Mouse (Mus musculus): ENCODE measurements around the gene Chst12.
"Not testable (repeated sequence)": the region's sequence is repeated elsewhere in the genome, so short reads cannot be mapped to it uniquely, and the experiment has no call there.

Gene Chst12

GRCm38 (mm10) chr5:140505208-140505780, at the start of gene Chst12:
Gene Chst12 (plus strand): TSS chr5:140505550.
- peak; percentile 100 for DNase-seq (ENCODE audit: low spot score)

GRCm38 (mm10) chr5:140461476-140461875, 43.9 kb upstream of the Chst12 start:
- DNase-seq (ENCODE audit: low spot score): no peak

DNA sequence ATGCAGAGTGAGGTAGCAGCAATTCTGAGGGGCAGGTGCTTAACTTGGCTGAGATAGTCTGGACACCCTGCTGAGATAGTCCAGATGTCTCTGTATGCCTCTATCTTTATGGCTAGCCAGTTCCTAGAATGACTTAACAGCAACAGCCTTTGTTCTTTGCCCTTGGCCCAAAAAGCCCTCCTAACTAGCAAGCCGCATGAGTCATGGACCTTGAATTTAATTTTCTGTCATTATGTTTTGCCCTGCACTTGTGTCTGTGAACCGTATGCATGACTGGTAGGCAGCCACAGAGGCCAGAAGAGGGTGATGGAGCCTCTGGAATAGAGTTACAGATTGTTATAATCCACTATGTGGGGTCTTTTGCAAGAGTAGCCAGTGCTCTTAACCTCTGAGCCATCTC, 42.2 kb upstream of the Chst12 start:
- DNase-seq (ENCODE audit: low spot score): not testable (repeated sequence)

GRCm38 (mm10) chr5:140464943-140465342, 40.4 kb upstream of the Chst12 start:
- no peak for DNase-seq (ENCODE audit: low spot score)

DNA sequence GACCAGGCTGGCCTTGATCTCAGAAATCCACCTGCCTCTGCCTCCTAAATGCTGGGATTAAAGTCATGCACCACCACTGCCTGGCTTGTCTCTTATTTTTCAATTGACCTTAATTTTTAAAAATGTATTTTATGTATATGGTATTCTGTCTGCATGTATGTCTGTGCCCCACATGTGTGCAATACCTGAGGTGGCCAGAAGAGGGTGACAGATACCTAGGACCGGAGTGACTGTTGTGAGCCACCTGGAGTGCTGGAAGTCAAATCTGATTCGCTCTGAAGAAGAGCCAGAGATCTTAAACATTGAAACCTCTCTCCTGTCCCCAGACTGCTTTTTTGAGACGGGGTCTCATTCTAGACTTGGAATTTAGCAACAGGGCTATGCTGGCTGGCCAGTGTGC, 33.0 kb upstream of the Chst12 start:
- peak; percentile 26 for DNase-seq (ENCODE audit: low spot score)

DNA sequence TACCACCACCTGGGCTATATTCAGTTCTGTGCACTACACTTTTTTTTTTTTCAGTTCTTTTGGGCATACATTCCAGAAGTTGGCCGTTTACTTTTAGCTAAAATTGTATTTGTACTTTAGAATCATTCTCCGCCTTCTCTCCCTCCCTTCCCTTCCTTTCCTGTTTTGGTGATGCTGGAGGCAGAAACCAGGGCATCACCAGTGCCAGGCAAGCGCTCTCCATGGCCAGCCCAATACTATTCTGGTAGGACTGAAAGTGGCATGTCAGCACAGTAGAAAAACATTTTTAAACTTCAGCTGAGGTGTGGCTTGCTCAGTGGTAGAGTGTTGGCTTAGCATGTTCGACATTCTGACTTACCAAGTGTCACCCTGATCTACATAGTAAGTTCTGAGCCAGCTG, 23.9 kb upstream of the Chst12 start:
- DNase-seq (ENCODE audit: low spot score): no peak

DNA sequence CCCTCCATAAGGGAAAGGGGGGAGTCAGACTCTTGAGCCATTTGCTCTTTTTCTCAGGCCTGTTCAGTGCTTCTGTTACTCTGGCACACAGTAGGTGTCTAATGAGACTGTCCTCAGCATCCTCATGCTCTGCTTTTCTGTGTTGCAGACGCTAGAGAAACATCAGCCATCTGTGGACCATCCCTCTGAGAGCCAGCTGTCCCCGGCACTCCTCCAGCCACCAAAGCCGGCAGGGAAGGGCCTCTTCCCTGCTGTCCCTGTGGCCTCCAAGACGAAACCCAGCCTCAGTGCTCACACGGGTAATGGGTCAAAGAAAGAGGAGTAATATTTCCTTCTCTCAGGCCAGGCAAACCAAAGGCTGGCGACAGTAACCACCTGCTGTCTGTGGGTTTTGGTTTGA, 14.2 kb upstream of the Chst12 start:
- DNase-seq (ENCODE audit: low spot score): no peak

GRCm38 (mm10) chr5:140492684-140493233, 12.6 kb upstream of the Chst12 start:
- peak; percentile 11 for DNase-seq (ENCODE audit: low spot score)

- DNase-seq (ENCODE audit: low spot score): no peak
Observed at GRCm38 (mm10) chr5:140498176-140498575, 7.2 kb upstream of the Chst12 start.

DNA sequence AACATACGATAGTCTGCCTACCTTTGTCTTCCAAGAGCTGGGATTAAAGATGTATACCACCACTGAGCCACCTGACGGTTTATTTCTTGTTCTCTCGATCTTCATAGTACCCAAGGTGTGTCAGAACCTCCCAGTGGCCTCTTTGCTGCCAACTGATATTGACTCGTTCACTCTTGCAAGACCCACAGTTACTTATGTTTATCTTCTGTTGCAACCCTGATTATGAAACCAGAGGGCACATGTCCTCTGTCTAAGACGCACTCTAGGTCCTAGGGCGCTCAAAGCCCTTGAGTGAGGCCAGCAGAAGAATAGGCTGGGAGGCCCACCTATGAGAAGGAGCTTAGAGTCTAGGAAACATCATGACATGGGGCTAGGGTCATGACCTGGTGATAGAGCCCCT, 4.6 kb upstream of the Chst12 start:
- no peak for DNase-seq (ENCODE audit: low spot score)

- peak; percentile 71 for DNase-seq (ENCODE audit: low spot score)
Observed at GRCm38 (mm10) chr5:140501982-140502836, 3.1 kb upstream of the Chst12 start.

- DNase-seq (ENCODE audit: low spot score): peak; percentile 83
Observed at GRCm38 (mm10) chr5:140502925-140503324, 2.4 kb upstream of the Chst12 start.

DNA sequence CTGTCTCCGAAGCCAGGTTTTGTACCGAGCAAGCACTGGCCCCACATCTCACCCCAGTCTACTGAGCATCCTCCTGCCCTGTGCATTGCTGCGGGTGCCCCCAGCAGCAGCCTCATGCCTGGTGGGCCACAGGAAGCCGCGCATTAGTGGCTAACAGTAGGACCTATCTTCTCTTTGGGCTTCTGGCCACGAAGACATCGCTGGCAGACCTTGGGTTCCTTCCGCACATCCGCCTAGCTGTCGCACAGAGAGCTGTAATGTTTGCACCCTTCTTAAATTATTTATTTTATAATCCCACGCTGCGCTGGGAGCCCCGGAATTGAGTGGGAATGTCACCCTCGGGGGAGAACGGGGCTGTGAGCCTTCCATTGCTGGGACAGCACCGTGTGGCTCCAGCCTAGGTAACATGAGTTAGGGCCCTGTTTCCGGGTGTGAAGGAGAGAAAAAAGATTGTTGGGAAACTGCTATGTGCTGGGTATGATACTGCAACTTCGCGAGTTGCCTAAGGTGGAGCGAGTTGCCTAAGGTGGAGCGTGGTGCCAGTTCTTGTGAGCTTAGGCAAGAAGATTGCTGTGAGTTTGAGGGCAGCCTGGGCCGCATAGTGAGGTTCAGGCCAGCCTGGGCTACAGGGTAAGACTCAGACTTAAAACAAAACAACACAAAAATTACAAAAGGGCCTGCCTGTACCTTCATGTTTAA, 895 bp downstream of the Chst12 start:
- no peak for DNase-seq (ENCODE audit: low spot score)

DNA sequence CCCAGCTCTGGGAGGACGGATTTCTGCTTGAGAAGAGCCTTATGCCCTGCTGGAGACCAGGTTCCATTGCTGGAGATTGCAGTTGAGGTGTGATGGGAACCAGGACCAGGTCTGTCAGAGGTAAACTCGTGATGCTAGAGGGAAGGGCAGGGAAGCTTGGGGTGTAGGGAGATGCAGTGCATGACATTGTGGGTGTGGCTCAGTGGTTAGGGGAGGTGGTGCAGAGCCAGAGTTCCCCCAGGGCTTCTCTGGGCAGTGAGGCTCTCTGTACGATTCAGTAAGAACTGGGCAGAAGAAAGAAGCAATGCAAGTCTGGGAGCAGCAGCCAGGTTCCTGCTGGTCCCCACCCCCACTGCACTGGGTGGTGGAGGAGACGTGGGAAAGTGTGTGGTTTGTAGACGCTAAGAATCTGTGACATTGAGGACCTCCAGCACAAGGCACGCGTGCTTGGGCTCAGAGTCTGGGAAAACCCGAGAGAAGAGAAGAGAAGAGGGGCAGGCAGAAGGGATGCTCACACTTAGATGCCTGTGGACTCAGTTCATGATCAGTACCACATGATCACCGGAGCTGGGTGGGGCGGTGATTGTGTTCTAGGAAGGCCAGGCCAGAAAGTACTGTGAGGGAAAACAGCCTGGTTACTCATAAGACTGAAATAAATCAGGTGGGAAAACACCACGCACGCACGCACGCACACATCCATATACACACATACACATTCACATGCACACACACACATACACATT, 2.3 kb downstream of the Chst12 start:
- DNase-seq (ENCODE audit: low spot score): no peak

GRCm38 (mm10) chr5:140508686-140509085, 3.3 kb downstream of the Chst12 start:
- peak; percentile 22 for DNase-seq (ENCODE audit: low spot score)

GRCm38 (mm10) chr5:140509204-140509603, 3.9 kb downstream of the Chst12 start:
- DNase-seq (ENCODE audit: low spot score): no peak

DNA sequence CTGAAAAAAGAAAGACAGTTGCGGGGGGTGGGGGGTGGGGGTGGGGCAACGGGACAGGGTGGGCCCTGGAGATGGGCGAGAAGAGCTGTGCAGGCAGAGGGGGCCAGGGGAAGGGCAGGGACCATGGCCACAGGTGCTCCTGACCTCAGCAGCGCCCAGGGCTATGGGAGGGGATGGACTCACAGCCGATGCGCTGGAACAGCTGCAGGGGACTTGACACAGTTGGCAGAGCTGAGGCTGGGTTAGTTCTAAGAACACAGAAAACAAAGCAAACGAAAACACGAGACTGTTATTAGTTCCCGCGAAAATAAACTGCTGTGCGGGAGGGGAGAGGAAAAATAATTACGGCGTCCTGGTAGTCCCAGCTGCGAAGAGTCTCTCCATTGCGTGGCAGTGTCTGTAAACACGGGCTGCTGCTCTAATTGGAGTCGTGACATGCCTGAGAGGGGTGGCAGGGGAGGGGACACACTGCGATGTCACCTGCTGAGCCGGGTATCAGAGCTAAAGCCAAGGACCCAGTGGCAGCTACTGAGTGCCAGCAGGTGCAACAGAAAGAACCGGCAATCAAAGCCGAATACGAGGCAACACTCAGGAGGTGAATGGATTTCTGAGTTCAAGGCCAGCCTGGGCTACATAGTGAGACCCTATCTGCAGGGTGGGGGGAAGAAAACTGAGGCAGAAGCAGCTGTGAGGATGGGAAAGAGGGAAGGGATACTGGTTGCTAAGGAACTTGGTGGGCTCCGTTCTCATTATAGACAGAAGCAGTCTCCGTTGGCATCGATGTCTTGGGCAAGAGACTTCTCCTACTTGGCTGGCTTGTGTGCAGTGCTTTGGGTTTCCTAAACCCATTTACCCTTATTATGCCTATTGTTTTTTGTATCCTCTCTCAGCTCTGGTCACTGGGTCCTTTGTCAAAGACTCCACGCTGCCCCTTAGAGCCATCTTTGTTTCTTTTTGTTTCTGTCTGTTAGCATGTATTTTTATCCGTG, 5.0 kb downstream of the Chst12 start:
- no peak for DNase-seq (ENCODE audit: low spot score)

- no peak for DNase-seq (ENCODE audit: low spot score)
Observed at GRCm38 (mm10) chr5:140513921-140514320, 8.6 kb downstream of the Chst12 start.

DNA sequence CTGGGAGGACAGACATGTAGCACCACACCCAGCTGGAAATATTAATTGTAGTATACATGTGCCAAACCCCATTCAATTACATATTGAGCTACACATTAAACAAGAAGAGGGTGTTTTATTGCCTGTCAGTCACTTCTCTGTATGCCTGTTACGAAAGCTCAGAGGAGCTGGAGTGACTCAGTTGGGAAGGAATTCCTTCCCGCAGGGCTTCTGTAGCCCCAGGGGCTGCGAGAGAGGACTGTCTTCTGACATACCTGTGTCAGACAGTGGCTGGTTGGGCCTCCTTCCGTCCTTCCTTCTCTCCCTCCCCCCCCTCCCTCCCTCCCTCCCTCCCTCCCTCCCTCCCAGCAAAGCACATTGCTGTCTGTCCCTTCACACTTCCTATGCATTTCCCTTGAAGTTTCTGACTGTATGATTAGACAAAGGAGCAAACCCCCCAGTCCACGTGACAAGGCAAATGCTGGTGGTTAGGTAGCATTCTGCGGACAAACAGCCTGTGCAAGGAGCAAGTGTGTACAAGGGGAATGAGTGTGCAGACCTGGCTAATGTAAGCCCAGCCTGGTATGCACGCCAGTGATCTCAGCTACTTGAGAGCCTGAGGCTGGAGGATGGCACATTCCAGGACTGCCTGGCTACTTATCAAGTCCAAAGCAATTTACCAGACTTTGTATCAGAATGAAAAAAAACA, 9.6 kb downstream of the Chst12 start:
- peak; percentile 65 for DNase-seq (ENCODE audit: low spot score)
